Mouse (Mus musculus): Measurements from ENCODE around the gene Cbx7.
A peak's percentile ranks its signal among the peaks of the same experiment; 100 is the strongest.

Cbx7 gene

GRCm38 (mm10) chr15:79892213-79892541, 78.7 kb downstream of the Cbx7 start:
- DNase-seq: peak; percentile 91

GRCm38 (mm10) chr15:79891436-79892212, 79.3 kb downstream of the Cbx7 start, which contains the start of gene Apobec3:
Apobec3 (plus strand) TSS chr15:79891659.
- peak; percentile 92 for DNase-seq

DNA sequence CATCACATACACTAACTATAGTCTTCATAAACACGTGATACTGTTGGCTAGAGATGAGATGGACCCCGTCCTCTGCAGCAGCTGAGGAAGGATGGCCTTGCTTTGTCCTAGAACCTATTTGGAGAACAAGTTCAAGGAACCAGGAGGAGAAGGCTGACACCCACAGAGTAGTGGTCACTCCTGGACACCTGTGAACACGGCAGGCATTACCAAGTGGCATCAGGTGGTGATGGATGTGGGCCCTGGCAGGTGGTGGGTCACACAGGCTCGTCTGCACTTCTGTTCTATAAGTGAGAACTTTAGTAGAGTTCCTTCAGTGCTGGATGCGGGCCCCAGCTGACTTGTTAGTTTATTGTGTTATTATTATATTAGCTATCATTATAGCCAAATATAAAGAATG, 86.1 kb downstream of the Cbx7 start:
- no peak for DNase-seq

- DNase-seq: peak; percentile 95
These were observed 87.5 kb downstream of the Cbx7 start for GRCm38 (mm10) chr15:79883352-79883822.

DNA sequence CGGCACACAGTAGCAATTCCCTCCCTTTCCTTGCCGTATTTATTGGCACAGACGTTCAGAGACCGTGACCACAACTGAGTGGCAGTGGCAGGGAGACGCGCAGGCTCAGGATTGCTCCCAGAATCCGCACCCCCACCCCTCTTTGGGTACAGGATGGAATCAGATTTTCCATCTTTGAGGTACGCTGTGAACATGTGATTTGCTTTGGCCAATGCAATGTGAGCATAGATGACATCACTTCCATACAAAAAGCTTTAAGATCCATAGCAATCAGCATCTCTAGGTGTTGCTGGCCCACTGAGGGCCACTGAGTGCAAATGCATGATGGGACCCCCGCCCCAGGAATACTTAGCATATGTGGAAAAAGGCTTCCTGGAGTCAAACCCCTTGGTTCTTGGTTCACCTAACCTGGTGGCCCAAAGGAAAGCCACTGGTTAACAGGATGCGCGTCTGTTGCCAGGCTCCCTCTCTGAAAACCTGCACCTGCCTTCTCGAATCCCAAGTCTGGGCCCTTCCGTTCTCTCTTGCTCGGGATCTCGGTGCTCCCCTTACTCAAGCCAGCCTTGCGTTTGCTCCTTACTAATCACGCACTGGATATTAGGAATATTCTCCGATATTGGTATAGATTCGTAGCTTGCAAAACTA, 88.2 kb downstream of the Cbx7 start:
- DNase-seq: no peak

DNA sequence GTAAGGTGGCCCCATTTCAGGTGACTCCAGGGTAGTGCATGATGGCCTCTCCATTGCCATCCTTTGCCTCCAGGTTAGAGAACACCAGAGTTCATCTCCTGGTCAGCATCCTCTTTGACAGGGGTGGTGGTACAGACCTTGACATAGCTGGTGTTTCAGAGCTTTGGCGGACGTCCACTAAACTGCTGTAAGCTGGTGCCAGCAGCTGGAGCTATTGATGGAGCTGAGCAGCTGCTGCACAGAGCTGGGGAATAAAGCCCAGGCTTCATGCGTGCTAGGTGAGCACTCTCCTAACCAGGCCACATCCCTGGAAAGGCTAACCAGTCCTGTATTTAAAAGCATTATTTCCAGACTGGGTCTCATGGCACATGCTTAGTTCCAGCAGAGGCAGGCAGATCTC, 90.4 kb downstream of the Cbx7 start:
- no peak for DNase-seq

DNA sequence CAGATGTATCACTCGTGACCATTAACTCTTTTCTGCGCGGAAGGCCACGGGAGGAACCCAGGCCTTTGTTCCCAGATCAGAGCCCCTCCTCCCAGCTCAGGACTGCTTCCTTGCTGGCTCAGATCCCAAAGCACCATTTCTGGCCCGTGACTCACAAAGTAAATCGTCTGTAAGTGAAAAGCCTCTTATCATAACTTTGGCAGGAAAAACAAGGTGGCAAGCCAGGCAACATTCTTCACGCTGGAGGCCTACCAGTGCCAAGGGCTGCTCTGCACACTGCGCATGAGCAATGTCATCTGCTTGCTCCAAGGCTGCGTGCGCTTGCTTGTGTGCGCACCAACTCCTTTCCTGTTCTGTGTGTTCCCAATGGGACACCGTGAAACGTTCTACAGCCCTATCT, 91.6 kb downstream of the Cbx7 start:
- peak; percentile 97 for DNase-seq

- peak; percentile 70 for DNase-seq
These were observed 92.2 kb downstream of the Cbx7 start for GRCm38 (mm10) chr15:79878725-79879136.

GRCm38 (mm10) chr15:79875261-79875995, 95.5 kb downstream of the Cbx7 start:
- no peak for DNase-seq

- no peak for DNase-seq
These were observed 96.9 kb downstream of the Cbx7 start for GRCm38 (mm10) chr15:79873995-79874394.

DNA sequence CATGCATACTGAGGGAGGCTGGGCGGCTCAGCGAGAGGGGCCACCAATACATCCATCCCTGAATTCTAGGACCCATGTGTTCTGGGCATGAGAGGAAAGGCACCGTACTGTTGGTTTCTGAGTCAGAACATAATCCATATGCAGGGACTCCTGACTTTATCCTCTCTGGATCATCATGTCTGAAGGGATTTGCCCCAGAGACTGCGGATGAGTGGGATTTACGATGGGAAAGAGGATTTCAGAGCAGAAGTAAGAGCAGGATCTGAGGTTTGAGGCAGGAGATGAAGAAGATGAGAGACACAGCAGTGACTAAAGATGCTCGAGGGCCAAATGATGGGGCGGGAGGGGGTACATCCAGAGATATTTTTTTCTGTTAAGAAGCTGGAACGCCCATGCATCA, 97.4 kb downstream of the Cbx7 start:
- no peak for DNase-seq

GRCm38 (mm10) chr15:79867260-79868002, 103.5 kb downstream of the Cbx7 start:
- DNase-seq: peak; percentile 20
